ENCODE assay signal across 23 mouse cellular contexts in the genomic region with DNA sequence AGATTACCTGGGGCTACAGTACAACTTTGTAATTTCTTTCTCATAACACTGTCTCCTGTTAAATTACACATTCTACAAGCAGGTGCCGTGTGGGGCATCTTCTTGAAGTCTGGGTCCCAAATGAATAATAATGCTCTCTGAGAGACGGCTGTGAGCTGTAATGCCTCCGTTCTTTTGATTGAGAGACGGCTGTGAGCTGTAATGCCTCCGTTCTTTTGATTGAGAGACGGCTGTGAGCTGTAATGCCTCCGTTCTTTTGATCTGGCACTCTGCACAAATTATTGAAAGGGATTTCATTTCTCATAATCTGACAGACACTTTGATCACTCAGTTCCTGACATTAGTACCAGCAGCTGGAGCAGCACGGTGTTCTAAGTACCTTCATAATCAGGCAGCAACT.
DNase-seq lines count a peak whose midpoint lies in the region; ATAC-seq and TF ChIP-seq lines count a peak whose summit lies in the region.
"Had no signal": no experiment of that assay in that cellular context is flagged by ENCODE, and none has a peak within 500 bp of the region (broad histone marks: within the 10 kb centered on the region; RNA-seq: fewer than 3 reads in every experiment).

No protein-coding gene starts in this region.

- peak; percentile 43; the same call in 1 of the 2 replicates for ATAC-seq in forebrain, embryonic 11.5 days (replicated peaks; ENCODE audit: low FRiP score)
- ATAC-seq in forebrain, embryonic 15.5 days (replicated peaks) = no peak
- peak; percentile 62 for ATAC-seq in midbrain, embryonic 15.5 days (replicated peaks)
- ATAC-seq in midbrain, postnatal 0 days (ENCODE audit: low FRiP score) = no peak
- ATAC-seq: activated CD4-positive, CD25-positive, alpha-beta regulatory T cell, adult 4 months; hindbrain, embryonic 16.5 days; intestine, embryonic 15.5 days had no signal

- no peaks in the 10 kb centered on the region for H3K4me1 ChIP-seq in forebrain, embryonic 11.5 days (replicated peaks; ENCODE audit: control insufficient read depth, insufficient read depth, low read length)
- 0 out of 2 replicates have a peak, but pooled peaks cover 5% of the 10 kb centered on the region for H3K4me1 ChIP-seq in forebrain, embryonic 15.5 days
- H3K4me1 ChIP-seq in midbrain, embryonic 15.5 days = 0 out of 2 replicates have a peak, but pooled peaks cover 2% of the 10 kb centered on the region
- H3K4me1 ChIP-seq in midbrain, postnatal 0 days (ENCODE audit: insufficient read depth, low read length) = peaks cover 5% of the 10 kb centered on the region; the same call in 1 of the 2 replicates
- H3K4me1 ChIP-seq: intestine, embryonic 15.5 days had no signal

- no peak overlapping the region for H3K27ac ChIP-seq in forebrain, embryonic 11.5 days (ENCODE audit: low read depth, low read length)
- no peak overlapping the region for H3K27ac ChIP-seq in forebrain, embryonic 15.5 days (replicated peaks)
- 0 out of 2 replicates have a peak overlapping the region, but pooled peaks have one; percentile 8 for H3K27ac ChIP-seq in midbrain, embryonic 15.5 days
- H3K27ac ChIP-seq in midbrain, postnatal 0 days (ENCODE audit: low read depth, low read length) = no peak overlapping the region
- H3K27ac ChIP-seq: forebrain, embryonic 10.5 days; heart, embryonic 15.5 days; hindbrain, embryonic 10.5 days; hindbrain, embryonic 13.5 days; intestine, embryonic 15.5 days had no signal

- no peak overlapping the region for H3K4me2 ChIP-seq in forebrain, embryonic 11.5 days (ENCODE audit: low read depth, low read length, severe bottlenecking)
- H3K4me2 ChIP-seq in forebrain, embryonic 15.5 days (replicated peaks) = no peak overlapping the region
- no peak overlapping the region for H3K4me2 ChIP-seq in midbrain, embryonic 15.5 days
- no peak overlapping the region for H3K4me2 ChIP-seq in midbrain, postnatal 0 days (ENCODE audit: low read depth, low read length, poor library complexity, severe bottlenecking)
- H3K4me2 ChIP-seq: heart, embryonic 12.5 days; heart, embryonic 15.5 days; hindbrain, embryonic 13.5 days; intestine, embryonic 15.5 days had no signal

- DNase-seq in forebrain, embryonic 11.5 days (ENCODE audit: low spot score) = no peak
- DNase-seq in heart, adult 11 months = peak; percentile 28
- DNase-seq in heart, adult 9 months (ENCODE audit: low spot score in 2 of 2) = no peak
- no peak for DNase-seq in midbrain, postnatal 0 days (ENCODE audit: low spot score)
- DNase-seq: adrenal gland, adult 8-10 months; adrenal gland, postnatal 25 days; cerebellum, adult 18-20 months; cerebellum, adult 9-10 months; cerebellum, postnatal 14 days; gastrocnemius, postnatal 10 days; gastrocnemius, postnatal 36 days; heart, postnatal 10 days; heart, postnatal 36 days had no signal

- WGBS in forebrain, embryonic 11.5 days = 22% methylated on average over 8 of the region's 8 CpGs
- WGBS in forebrain, embryonic 15.5 days = 15% methylated on average over 8 of the region's 8 CpGs
- 12% methylated on average over 8 of the region's 8 CpGs for WGBS in midbrain, embryonic 15.5 days
- 20% methylated on average over 8 of the region's 8 CpGs for WGBS in midbrain, postnatal 0 days

- H3K27me3 ChIP-seq in forebrain, embryonic 11.5 days (ENCODE audit: control insufficient read depth, insufficient read depth, low read length) = no peaks in the 10 kb centered on the region
- H3K27me3 ChIP-seq in forebrain, embryonic 15.5 days = no peaks in the 10 kb centered on the region
- no peaks in the 10 kb centered on the region for H3K27me3 ChIP-seq in midbrain, embryonic 15.5 days (replicated peaks)
- no peaks in the 10 kb centered on the region for H3K27me3 ChIP-seq in midbrain, postnatal 0 days (ENCODE audit: insufficient read depth, low read length)
- H3K27me3 ChIP-seq: heart, embryonic 12.5 days; heart, embryonic 15.5 days; hindbrain, embryonic 13.5 days; intestine, embryonic 15.5 days had no signal

- TF ChIP-seq CTCF in midbrain, postnatal 0 days (IDR thresholded peaks at IDR 0.05) = no peak

- no peak overlapping the region for H3K4me3 ChIP-seq in forebrain, embryonic 11.5 days (ENCODE audit: low read depth, low read length)
- H3K4me3 ChIP-seq in forebrain, embryonic 15.5 days = no peak overlapping the region
- H3K4me3 ChIP-seq in midbrain, embryonic 15.5 days = no peak overlapping the region
- H3K4me3 ChIP-seq in midbrain, postnatal 0 days (ENCODE audit: low read depth, low read length) = no peak overlapping the region
- H3K4me3 ChIP-seq: forebrain, embryonic 10.5 days; heart, embryonic 12.5 days; heart, embryonic 15.5 days; hindbrain, embryonic 10.5 days; hindbrain, embryonic 13.5 days; intestine, embryonic 15.5 days had no signal

- no peaks in the 10 kb centered on the region for H3K36me3 ChIP-seq in forebrain, embryonic 11.5 days (ENCODE audit: control insufficient read depth, insufficient read depth, low read length)
- H3K36me3 ChIP-seq in forebrain, embryonic 15.5 days = no peaks in the 10 kb centered on the region
- no peaks in the 10 kb centered on the region for H3K36me3 ChIP-seq in midbrain, embryonic 15.5 days (replicated peaks)
- no peaks in the 10 kb centered on the region for H3K36me3 ChIP-seq in midbrain, postnatal 0 days (ENCODE audit: insufficient read depth, low read length)
- H3K36me3 ChIP-seq: forebrain, embryonic 10.5 days; heart, embryonic 12.5 days; heart, embryonic 15.5 days; hindbrain, embryonic 10.5 days; hindbrain, embryonic 13.5 days; intestine, embryonic 15.5 days had no signal

- H3K9me3 ChIP-seq in forebrain, embryonic 11.5 days (ENCODE audit: control insufficient read depth, low read length) = no peaks in the 10 kb centered on the region
- no peaks in the 10 kb centered on the region for H3K9me3 ChIP-seq in forebrain, embryonic 15.5 days
- no peaks in the 10 kb centered on the region for H3K9me3 ChIP-seq in midbrain, embryonic 15.5 days
- no peaks in the 10 kb centered on the region for H3K9me3 ChIP-seq in midbrain, postnatal 0 days (ENCODE audit: low read length)
- H3K9me3 ChIP-seq: forebrain, embryonic 10.5 days; heart, embryonic 12.5 days; heart, embryonic 15.5 days; hindbrain, embryonic 10.5 days; hindbrain, embryonic 13.5 days; intestine, embryonic 15.5 days had no signal

- no peak overlapping the region for H3K9ac ChIP-seq in forebrain, embryonic 11.5 days (ENCODE audit: low read length)
- H3K9ac ChIP-seq in forebrain, embryonic 15.5 days (replicated peaks) = no peak overlapping the region
- H3K9ac ChIP-seq in midbrain, embryonic 15.5 days = no peak overlapping the region
- no peak overlapping the region for H3K9ac ChIP-seq in midbrain, postnatal 0 days (replicated peaks; ENCODE audit: low read length, poor library complexity, severe bottlenecking)
- H3K9ac ChIP-seq: heart, embryonic 12.5 days; heart, embryonic 15.5 days; hindbrain, embryonic 13.5 days; intestine, embryonic 15.5 days had no signal

Comparison
In these comparisons a context has a peak if more than half of its experiments do, and no peak if none do; other contexts are left out.
1. ATAC-seq: peak in forebrain, embryonic 11.5 days (single experiment) and midbrain, embryonic 15.5 days (single experiment); none in forebrain, embryonic 15.5 days (single experiment) and midbrain, postnatal 0 days (single experiment).